Mouse (Mus musculus): ENCODE measurements around the gene Ntf3. TPM values are rescaled to one million over a fixed set of nuclear protein-coding genes. Genes with fewer than 3 reads are reported as not detected.

Gene Ntf3
- polyA plus RNA-seq, 1 experiment = 7.9 TPM

DNA sequence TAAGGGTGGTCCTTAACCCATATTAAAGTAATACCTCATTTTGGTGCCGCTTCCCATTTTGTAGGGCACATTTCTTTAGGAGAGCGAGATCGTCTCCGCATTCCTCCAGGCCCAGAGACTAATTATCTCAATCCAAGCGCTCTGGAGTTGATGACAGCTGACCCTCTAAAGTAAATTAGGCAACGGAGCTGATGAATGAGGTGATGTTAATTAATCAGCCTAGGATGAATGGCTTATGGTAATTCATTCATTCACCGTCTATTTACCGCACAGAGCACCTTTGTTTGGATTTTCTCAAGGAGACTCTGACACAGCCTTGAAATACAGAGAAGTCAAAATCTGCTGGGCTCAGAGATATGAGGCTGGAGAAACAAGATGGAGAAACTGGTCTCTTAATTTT lies 20.7 kb upstream of the Ntf3 start:
- WGBS = 86% methylated on average over 8 of the region's 8 CpGs
- H3K4me3 ChIP-seq (replicated peaks; ENCODE audit: insufficient read depth, low read depth, low read length) = no peak overlapping the region
- peaks cover 6% of the 10 kb centered on the region for H3K4me1 ChIP-seq (ENCODE audit: control insufficient read depth, insufficient read depth, low read length)
- TF ChIP-seq POLR2A (IDR thresholded peaks at IDR 0.05; ENCODE audit: borderline replicate concordance, insufficient read depth, low read length) (no peak), CTCF (IDR thresholded peaks at IDR 0.05; ENCODE audit: borderline replicate concordance, insufficient read depth, low read depth, low read length) (no peak)
- no peaks in the 10 kb centered on the region for H3K27me3 ChIP-seq (ENCODE audit: control insufficient read depth, insufficient read depth, low read length)
- DNase-seq = no peak
- H3K27ac ChIP-seq (ENCODE audit: insufficient read depth, low read length) = no peak overlapping the region

DNA sequence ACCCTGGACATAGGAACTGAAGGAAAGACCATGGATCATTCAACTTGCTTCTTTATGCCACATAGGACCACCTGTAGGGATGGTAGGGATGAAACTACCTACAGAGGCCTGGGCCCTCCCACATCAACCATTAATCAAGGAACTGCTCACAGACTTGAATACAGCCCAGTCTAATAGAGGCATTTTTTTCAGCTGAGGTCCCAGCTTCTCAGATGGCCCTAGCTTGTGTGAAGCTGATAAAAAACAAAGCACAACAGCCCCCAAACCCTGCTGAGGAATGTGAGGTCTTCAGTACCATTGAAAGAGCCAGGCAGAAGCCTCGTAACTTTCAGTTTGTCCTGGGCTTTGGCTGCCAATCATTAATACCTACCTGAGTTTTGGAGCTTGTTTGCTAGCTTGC lies 19.4 kb upstream of the Ntf3 start:
- 93% methylated on average over 1 of the region's 1 CpGs for WGBS
- peaks cover 7% of the 10 kb centered on the region for H3K4me1 ChIP-seq (ENCODE audit: control insufficient read depth, insufficient read depth, low read length)
- H3K27ac ChIP-seq (ENCODE audit: insufficient read depth, low read length) = no peak overlapping the region
- H3K27me3 ChIP-seq (ENCODE audit: control insufficient read depth, insufficient read depth, low read length) = no peaks in the 10 kb centered on the region
- no peak for DNase-seq
- TF ChIP-seq CTCF (IDR thresholded peaks at IDR 0.05; ENCODE audit: borderline replicate concordance, insufficient read depth, low read depth, low read length) (no peak), POLR2A (IDR thresholded peaks at IDR 0.05; ENCODE audit: borderline replicate concordance, insufficient read depth, low read length) (no peak)
- H3K4me3 ChIP-seq (replicated peaks; ENCODE audit: insufficient read depth, low read depth, low read length) = no peak overlapping the region

DNA sequence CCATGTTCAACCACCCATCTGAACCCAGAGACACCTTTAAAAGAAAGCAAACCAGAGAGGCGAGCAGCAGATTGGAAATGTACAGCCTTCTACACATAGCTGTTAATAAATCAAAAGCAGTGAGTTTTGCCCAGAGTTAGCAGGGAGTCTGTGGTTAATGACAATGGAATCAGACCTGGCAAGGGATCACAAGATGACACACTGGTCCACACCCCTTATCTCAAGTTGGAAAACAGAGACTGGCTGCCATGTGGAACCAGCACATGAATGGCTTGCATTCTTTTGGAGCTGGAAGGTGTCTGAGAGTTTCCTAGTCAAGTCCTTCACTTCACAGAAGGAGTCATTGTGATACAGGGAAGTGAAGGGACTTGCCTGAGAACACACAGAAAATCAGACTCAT lies 5.4 kb upstream of the Ntf3 start:
- Histone ChIP-seq H3K4me3 (replicated peaks; ENCODE audit: insufficient read depth, low read depth, low read length) (no peak overlapping the region), H3K27me3 (ENCODE audit: control insufficient read depth, insufficient read depth, low read length) (no peaks in the 10 kb centered on the region), H3K27ac (ENCODE audit: insufficient read depth, low read length) (no peak overlapping the region), H3K4me1 (ENCODE audit: control insufficient read depth, insufficient read depth, low read length) (no peaks in the 10 kb centered on the region)
- WGBS = 80% methylated on average over 1 of the region's 1 CpGs
- no peak for DNase-seq
- TF ChIP-seq CTCF (IDR thresholded peaks at IDR 0.05; ENCODE audit: borderline replicate concordance, insufficient read depth, low read depth, low read length) (no peak), POLR2A (IDR thresholded peaks at IDR 0.05; ENCODE audit: borderline replicate concordance, insufficient read depth, low read length) (no peak)

DNA sequence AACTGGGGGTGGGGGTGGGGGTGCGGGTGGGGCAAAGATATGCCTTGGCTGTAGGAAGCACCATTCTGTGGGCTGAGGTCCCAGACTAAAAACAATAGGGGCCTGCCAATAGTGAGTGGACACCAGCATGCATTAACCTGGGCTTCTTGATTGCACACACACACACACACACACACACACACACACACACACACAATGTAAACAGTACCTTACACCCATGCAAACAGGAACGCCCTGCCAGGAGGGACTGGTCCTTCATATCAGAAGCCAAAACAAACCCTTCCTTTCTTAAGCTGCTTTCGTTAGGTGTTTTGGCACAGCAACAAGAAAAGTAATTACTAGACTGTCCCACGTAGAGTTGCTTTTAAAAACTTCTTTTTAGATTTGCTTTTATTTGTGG lies 4.1 kb upstream of the Ntf3 start:
- no peak overlapping the region for H3K4me3 ChIP-seq (replicated peaks; ENCODE audit: insufficient read depth, low read depth, low read length)
- TF ChIP-seq CTCF (IDR thresholded peaks at IDR 0.05; ENCODE audit: borderline replicate concordance, insufficient read depth, low read depth, low read length) = no peak
- no peak for TF ChIP-seq POLR2A (IDR thresholded peaks at IDR 0.05; ENCODE audit: borderline replicate concordance, insufficient read depth, low read length)
- H3K27ac ChIP-seq (ENCODE audit: insufficient read depth, low read length) = no peak overlapping the region
- DNase-seq = no peak
- H3K4me1 ChIP-seq (ENCODE audit: control insufficient read depth, insufficient read depth, low read length) = no peaks in the 10 kb centered on the region
- no peaks in the 10 kb centered on the region for H3K27me3 ChIP-seq (ENCODE audit: control insufficient read depth, insufficient read depth, low read length)
- 92% methylated on average over 4 of the region's 4 CpGs for WGBS

DNA sequence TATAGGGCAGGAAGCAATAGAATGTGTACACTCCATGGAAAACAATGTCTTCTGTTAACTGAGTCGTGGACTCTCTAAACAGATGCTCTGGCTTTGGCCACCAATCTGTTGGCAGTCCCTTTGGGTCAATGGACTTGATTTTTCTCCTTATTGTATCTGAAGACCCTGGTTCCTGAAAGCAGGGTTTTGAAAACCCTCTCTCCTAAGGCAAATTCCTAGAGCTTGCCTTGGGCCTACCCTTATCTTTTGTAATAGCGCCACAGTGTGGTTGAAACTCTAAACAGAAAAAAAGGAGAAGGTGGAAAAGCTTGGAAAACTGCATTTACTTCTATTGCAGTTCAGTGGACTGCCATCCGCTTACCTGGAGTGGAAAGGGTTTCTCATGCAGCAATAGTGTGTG lies 1.0 kb upstream of the Ntf3 start:
- Histone ChIP-seq H3K27ac (ENCODE audit: insufficient read depth, low read length) (no peak overlapping the region), H3K27me3 (ENCODE audit: control insufficient read depth, insufficient read depth, low read length) (no peaks in the 10 kb centered on the region), H3K4me3 (replicated peaks; ENCODE audit: insufficient read depth, low read depth, low read length) (no peak overlapping the region), H3K4me1 (ENCODE audit: control insufficient read depth, insufficient read depth, low read length) (no peaks in the 10 kb centered on the region)
- DNase-seq = peak in 1 of 2 experiments; percentile 58
- WGBS = 41% methylated on average over 3 of the region's 3 CpGs
- peak; percentile 26; the same call in 1 of the 2 replicates for TF ChIP-seq CTCF (IDR thresholded peaks at IDR 0.05; ENCODE audit: borderline replicate concordance, insufficient read depth, low read depth, low read length)
- no peak for TF ChIP-seq POLR2A (IDR thresholded peaks at IDR 0.05; ENCODE audit: borderline replicate concordance, insufficient read depth, low read length)

DNA sequence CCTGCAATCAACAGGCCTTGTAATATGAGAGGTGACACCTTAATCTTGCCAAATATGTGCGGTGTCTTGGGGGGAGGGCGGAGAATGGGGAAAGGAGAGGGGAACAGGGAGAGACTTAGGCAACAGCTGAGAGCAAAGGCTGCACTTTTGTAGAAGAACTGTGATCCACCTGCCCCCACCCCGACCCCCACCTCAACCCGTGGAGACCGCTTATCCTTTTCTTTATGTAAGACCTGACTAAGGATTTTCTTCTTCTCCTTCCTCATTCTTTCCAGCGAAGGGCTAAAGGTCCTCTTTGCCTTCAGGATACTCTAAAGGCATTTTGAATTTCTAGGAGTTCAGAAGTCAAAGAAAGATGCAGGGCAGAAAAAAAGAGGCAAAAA lies 489 bp upstream of the Ntf3 start:
- H3K4me3 ChIP-seq (replicated peaks; ENCODE audit: insufficient read depth, low read depth, low read length) = no peak overlapping the region
- TF ChIP-seq POLR2A (IDR thresholded peaks at IDR 0.05; ENCODE audit: borderline replicate concordance, insufficient read depth, low read length) = no peak
- no peak for TF ChIP-seq CTCF (IDR thresholded peaks at IDR 0.05; ENCODE audit: borderline replicate concordance, insufficient read depth, low read depth, low read length)
- DNase-seq = no peak
- H3K27me3 ChIP-seq (ENCODE audit: control insufficient read depth, insufficient read depth, low read length) = no peaks in the 10 kb centered on the region
- H3K4me1 ChIP-seq (ENCODE audit: control insufficient read depth, insufficient read depth, low read length) = peaks cover under 1% of the 10 kb centered on the region; the same call in 1 of the 2 replicates
- no peak overlapping the region for H3K27ac ChIP-seq (ENCODE audit: insufficient read depth, low read length)
- 56% methylated on average over 6 of the region's 6 CpGs for WGBS

DNA sequence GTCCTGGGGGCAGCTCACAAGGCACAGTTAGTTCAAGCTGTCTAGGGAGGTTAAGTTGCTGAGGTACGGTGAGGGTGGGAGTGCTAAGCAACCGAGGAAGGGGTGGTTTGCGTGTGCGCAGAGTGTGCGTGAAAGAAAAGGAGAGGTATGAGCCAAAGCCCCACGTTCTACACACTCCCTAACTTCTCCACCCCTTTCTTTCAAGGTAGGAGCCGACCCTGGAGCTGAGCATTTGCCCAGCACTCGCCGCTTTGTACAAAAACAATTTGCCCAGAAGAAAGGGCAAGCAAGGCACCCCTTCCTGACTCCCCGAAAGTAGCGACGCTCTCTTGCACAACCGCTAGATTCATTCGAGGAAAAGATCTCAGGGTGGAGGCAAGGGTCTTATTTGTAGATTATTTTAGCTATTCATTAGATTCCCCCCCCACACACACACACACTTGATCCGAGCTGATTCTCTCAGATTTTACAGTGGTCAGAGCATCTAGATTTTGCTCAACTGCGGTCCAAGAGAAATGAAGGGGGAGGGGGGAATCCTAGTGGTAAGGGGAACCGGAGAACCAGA lies 1.0 kb downstream of the Ntf3 start:
- Histone ChIP-seq H3K4me1 (ENCODE audit: control insufficient read depth, insufficient read depth, low read length) (peaks cover 12% of the 10 kb centered on the region; the same call in 1 of the 2 replicates), H3K27me3 (ENCODE audit: control insufficient read depth, insufficient read depth, low read length) (no peaks in the 10 kb centered on the region), H3K4me3 (replicated peaks; ENCODE audit: insufficient read depth, low read depth, low read length) (no peak overlapping the region), H3K27ac (ENCODE audit: insufficient read depth, low read length) (no peak overlapping the region)
- WGBS = 82% methylated on average over 17 of the region's 17 CpGs
- no peak for DNase-seq
- TF ChIP-seq POLR2A (IDR thresholded peaks at IDR 0.05; ENCODE audit: borderline replicate concordance, insufficient read depth, low read length) = no peak
- no peak for TF ChIP-seq CTCF (IDR thresholded peaks at IDR 0.05; ENCODE audit: borderline replicate concordance, insufficient read depth, low read depth, low read length)

DNA sequence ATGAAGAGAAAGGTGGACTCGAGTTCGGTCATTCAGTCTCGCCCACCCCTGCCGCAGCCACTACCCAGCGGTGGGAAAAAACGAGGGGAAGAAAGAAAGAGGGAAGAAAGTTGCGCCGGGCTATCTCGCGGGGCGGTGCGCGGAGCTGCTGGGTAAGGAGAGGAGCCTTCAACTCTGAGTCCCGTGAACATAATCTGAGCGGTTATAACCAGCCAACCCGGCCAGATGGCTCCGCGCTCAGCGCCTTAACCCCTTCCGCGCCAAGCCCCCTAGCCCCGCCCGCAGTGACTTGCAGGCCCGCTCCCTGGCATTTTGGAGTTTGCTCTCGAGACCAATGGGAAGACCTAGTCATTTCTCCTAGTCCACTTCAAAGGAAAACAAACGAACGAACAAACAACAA lies 1.9 kb downstream of the Ntf3 start:
- peak overlapping the region; percentile 88 for H3K4me3 ChIP-seq (replicated peaks; ENCODE audit: insufficient read depth, low read depth, low read length)
- H3K27ac ChIP-seq (ENCODE audit: insufficient read depth, low read length) = peak overlapping the region; percentile 24; the same call in 1 of the 2 replicates
- H3K27me3 ChIP-seq (ENCODE audit: control insufficient read depth, insufficient read depth, low read length) = no peaks in the 10 kb centered on the region
- DNase-seq = peak; percentile 68 to 77
- TF ChIP-seq CTCF (IDR thresholded peaks at IDR 0.05; ENCODE audit: borderline replicate concordance, insufficient read depth, low read depth, low read length) (no peak), POLR2A (IDR thresholded peaks at IDR 0.05; ENCODE audit: borderline replicate concordance, insufficient read depth, low read length) (peak; percentile 35; the same call in 1 of the 2 replicates)
- H3K4me1 ChIP-seq (ENCODE audit: control insufficient read depth, insufficient read depth, low read length) = peaks cover 15% of the 10 kb centered on the region; the same call in 1 of the 2 replicates
- WGBS = 6% methylated on average over 27 of the region's 27 CpGs
